8 mouse cellular contexts compared by ENCODE assay signal in the genomic region with DNA sequence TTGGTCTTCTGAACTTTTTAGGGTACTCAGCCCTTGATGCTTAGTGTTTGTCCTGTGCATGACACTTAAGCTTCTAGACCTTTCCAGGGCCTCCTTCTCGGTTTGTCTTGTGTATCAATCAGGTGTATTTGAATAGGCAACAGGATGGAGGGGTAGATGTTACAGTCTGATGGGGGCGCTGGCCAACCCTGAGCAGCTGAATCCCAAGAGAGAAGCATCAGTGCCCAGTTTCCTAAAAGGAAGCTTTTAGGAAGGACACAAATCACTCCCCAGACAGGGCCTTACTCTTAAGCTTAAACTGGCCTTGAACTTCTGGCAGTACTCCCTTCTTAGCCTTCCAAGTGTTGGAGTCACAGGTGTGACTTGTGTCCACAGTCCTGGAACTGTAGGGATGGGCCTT. TPM values are rescaled to one million over a fixed set of nuclear protein-coding genes. Genes with fewer than 3 reads are reported as not detected.
DNase-seq lines count a peak whose midpoint lies in the region; ATAC-seq and TF ChIP-seq lines count a peak whose summit lies in the region.

No protein-coding gene starts in this region.

- H3K9me3 ChIP-seq in forebrain, embryonic 13.5 days (replicated peaks) = no peaks in the 10 kb centered on the region
- no peaks in the 10 kb centered on the region for H3K9me3 ChIP-seq in limb, embryonic 13.5 days
- no peaks in the 10 kb centered on the region for H3K9me3 ChIP-seq in stomach, embryonic 15.5 days

- WGBS in spleen, adult 2 months = 28% methylated on average over 2 of the region's 2 CpGs
- 0% methylated on average over 2 of the region's 2 CpGs for WGBS in forebrain, embryonic 13.5 days
- 8% methylated on average over 2 of the region's 2 CpGs for WGBS in limb, embryonic 13.5 days
- WGBS in stomach, embryonic 15.5 days = 8% methylated on average over 2 of the region's 2 CpGs

- 0 out of 2 replicates have a peak overlapping the region, but pooled peaks have one; percentile 61 for H3K27ac ChIP-seq in spleen, adult 2 months (ENCODE audit: insufficient read depth, low read length)
- H3K27ac ChIP-seq in forebrain, embryonic 13.5 days = peak overlapping the region; percentile 79
- peak overlapping the region; percentile 96 for H3K27ac ChIP-seq in limb, embryonic 13.5 days
- peak overlapping the region; percentile 98 for H3K27ac ChIP-seq in stomach, embryonic 15.5 days

- H3K27me3 ChIP-seq in spleen, adult 2 months (ENCODE audit: control insufficient read depth, insufficient read depth, low read length) = no peaks in the 10 kb centered on the region
- no peaks in the 10 kb centered on the region for H3K27me3 ChIP-seq in forebrain, embryonic 13.5 days
- H3K27me3 ChIP-seq in limb, embryonic 13.5 days = no peaks in the 10 kb centered on the region
- no peaks in the 10 kb centered on the region for H3K27me3 ChIP-seq in stomach, embryonic 15.5 days (replicated peaks)

- H3K4me3 ChIP-seq in spleen, adult 2 months (ENCODE audit: extremely low read depth, insufficient read depth, insufficient read length) = peak overlapping the region; percentile 75
- H3K4me3 ChIP-seq in forebrain, embryonic 13.5 days = peak overlapping the region; percentile 91
- H3K4me3 ChIP-seq in limb, embryonic 13.5 days = peak overlapping the region; percentile 76
- peak overlapping the region; percentile 71 for H3K4me3 ChIP-seq in stomach, embryonic 15.5 days (replicated peaks)

- ATAC-seq in forebrain, embryonic 13.5 days = no peak
- no peak for ATAC-seq in limb, embryonic 13.5 days (ENCODE audit: low FRiP score, low read depth)
- no peak for ATAC-seq in stomach, embryonic 15.5 days (ENCODE audit: insufficient read depth, low FRiP score, low read depth)

- H3K4me2 ChIP-seq in forebrain, embryonic 13.5 days = peak overlapping the region; percentile 63
- peak overlapping the region; percentile 85 for H3K4me2 ChIP-seq in limb, embryonic 13.5 days (replicated peaks)
- H3K4me2 ChIP-seq in stomach, embryonic 15.5 days = peak overlapping the region; percentile 63

- no peaks in the 10 kb centered on the region for H3K36me3 ChIP-seq in spleen, adult 2 months (ENCODE audit: control insufficient read depth, insufficient read depth, low read length)
- H3K36me3 ChIP-seq in forebrain, embryonic 13.5 days (ENCODE audit: poor library complexity, severe bottlenecking) = peaks cover 32% of the 10 kb centered on the region
- H3K36me3 ChIP-seq in limb, embryonic 13.5 days = peaks cover 38% of the 10 kb centered on the region
- peaks cover 13% of the 10 kb centered on the region for H3K36me3 ChIP-seq in stomach, embryonic 15.5 days

- TF ChIP-seq CTCF in spleen, adult 2 months (IDR thresholded peaks at IDR 0.05; ENCODE audit: extremely low read depth, insufficient read depth, insufficient read length, insufficient replicate concordance) = no peak

- no peak for DNase-seq in spleen, adult 2 months (ENCODE audit: low read depth in 1 of 2, low spot score in 2 of 2)
- DNase-seq in spleen, adult 12 weeks (ENCODE audit: low spot score) = no peak
- DNase-seq in right cerebral cortex, postnatal 4 days = no peak
- no peak for DNase-seq in thymus, postnatal 25 days
- no peak for DNase-seq in urinary bladder, postnatal 14 days (ENCODE audit: low spot score)

- peaks cover 5% of the 10 kb centered on the region for H3K4me1 ChIP-seq in spleen, adult 2 months (ENCODE audit: control insufficient read depth, insufficient read depth, insufficient read length)
- peaks cover 32% of the 10 kb centered on the region for H3K4me1 ChIP-seq in forebrain, embryonic 13.5 days
- peaks cover 25% of the 10 kb centered on the region for H3K4me1 ChIP-seq in limb, embryonic 13.5 days
- peaks cover 20% of the 10 kb centered on the region for H3K4me1 ChIP-seq in stomach, embryonic 15.5 days

- peak overlapping the region; percentile 90 for H3K9ac ChIP-seq in forebrain, embryonic 13.5 days
- H3K9ac ChIP-seq in limb, embryonic 13.5 days = peak overlapping the region; percentile 88
- H3K9ac ChIP-seq in stomach, embryonic 15.5 days = peak overlapping the region; percentile 68; the same call in 1 of the 2 replicates

- TF ChIP-seq POLR2A in spleen, adult 2 months (IDR thresholded peaks at IDR 0.05; ENCODE audit: low read depth, low read length) = no peak

RNA-seq across cellular contexts. Expression of gene Tax1bp3, which starts 1.0 kb away (rescaled TPM):
- polyA plus RNA-seq in spleen, adult 2 months (2012; rRNA removed) = 17.0 and 18.7 TPM in 2 replicates
- polyA plus RNA-seq in forebrain, embryonic 13.5 days (2015; fragmentation: Nextera tagmentation; extraction: Ambion mirVana) = 174 and 181 TPM in 2 replicates
- polyA plus RNA-seq in limb, embryonic 13.5 days (2015; fragmentation: Nextera tagmentation; extraction: Ambion mirVana) = 244 and 248 TPM in 2 replicates
- polyA plus RNA-seq in stomach, embryonic 15.5 days (2015; fragmentation: Nextera tagmentation; extraction: Ambion mirVana) = 208 and 211 TPM in 2 replicates

RNA-seq across cellular contexts. Expression of gene Emc6, which starts 1.1 kb away (rescaled TPM):
- polyA plus RNA-seq in spleen, adult 2 months (2012; rRNA removed) = 27.2 and 42.2 TPM in 2 replicates
- polyA plus RNA-seq in forebrain, embryonic 13.5 days (2015; fragmentation: Nextera tagmentation; extraction: Ambion mirVana) = 133 and 136 TPM in 2 replicates
- polyA plus RNA-seq in limb, embryonic 13.5 days (2015; fragmentation: Nextera tagmentation; extraction: Ambion mirVana) = 96.7 and 98.9 TPM in 2 replicates
- 111 and 117 TPM in 2 replicates for polyA plus RNA-seq in stomach, embryonic 15.5 days (2015; fragmentation: Nextera tagmentation; extraction: Ambion mirVana)

RNA-seq across cellular contexts. Expression of gene P2rx5, which starts 17.7 kb away (rescaled TPM):
- 0.22 and 0.28 TPM in 2 replicates for polyA plus RNA-seq in spleen, adult 2 months (2012; rRNA removed)
- 0.26 and 0.30 TPM in 2 replicates for polyA plus RNA-seq in forebrain, embryonic 13.5 days (2015; fragmentation: Nextera tagmentation; extraction: Ambion mirVana)
- 0.70 and 0.89 TPM in 2 replicates for polyA plus RNA-seq in limb, embryonic 13.5 days (2015; fragmentation: Nextera tagmentation; extraction: Ambion mirVana)
- 0.14 and 0.30 TPM in 2 replicates for polyA plus RNA-seq in stomach, embryonic 15.5 days (2015; fragmentation: Nextera tagmentation; extraction: Ambion mirVana)

RNA-seq across cellular contexts. Expression of gene Ctns, which starts 20.9 kb away (rescaled TPM):
- polyA plus RNA-seq in spleen, adult 2 months (2012; rRNA removed) = 10.7 and 11.9 TPM in 2 replicates
- 17.0 and 17.8 TPM in 2 replicates for polyA plus RNA-seq in forebrain, embryonic 13.5 days (2015; fragmentation: Nextera tagmentation; extraction: Ambion mirVana)
- 26.0 and 26.3 TPM in 2 replicates for polyA plus RNA-seq in limb, embryonic 13.5 days (2015; fragmentation: Nextera tagmentation; extraction: Ambion mirVana)
- 17.0 and 18.2 TPM in 2 replicates for polyA plus RNA-seq in stomach, embryonic 15.5 days (2015; fragmentation: Nextera tagmentation; extraction: Ambion mirVana)

RNA-seq across cellular contexts. Expression of gene Shpk, which starts 21.4 kb away (rescaled TPM):
- polyA plus RNA-seq in spleen, adult 2 months (2012; rRNA removed) = 3.1 and 3.3 TPM in 2 replicates
- polyA plus RNA-seq in forebrain, embryonic 13.5 days (2015; fragmentation: Nextera tagmentation; extraction: Ambion mirVana) = 1.2 TPM in 2 replicates
- polyA plus RNA-seq in limb, embryonic 13.5 days (2015; fragmentation: Nextera tagmentation; extraction: Ambion mirVana) = 1.9 and 2.6 TPM in 2 replicates
- 2.8 and 3.6 TPM in 2 replicates for polyA plus RNA-seq in stomach, embryonic 15.5 days (2015; fragmentation: Nextera tagmentation; extraction: Ambion mirVana)
